In the genomic region with DNA sequence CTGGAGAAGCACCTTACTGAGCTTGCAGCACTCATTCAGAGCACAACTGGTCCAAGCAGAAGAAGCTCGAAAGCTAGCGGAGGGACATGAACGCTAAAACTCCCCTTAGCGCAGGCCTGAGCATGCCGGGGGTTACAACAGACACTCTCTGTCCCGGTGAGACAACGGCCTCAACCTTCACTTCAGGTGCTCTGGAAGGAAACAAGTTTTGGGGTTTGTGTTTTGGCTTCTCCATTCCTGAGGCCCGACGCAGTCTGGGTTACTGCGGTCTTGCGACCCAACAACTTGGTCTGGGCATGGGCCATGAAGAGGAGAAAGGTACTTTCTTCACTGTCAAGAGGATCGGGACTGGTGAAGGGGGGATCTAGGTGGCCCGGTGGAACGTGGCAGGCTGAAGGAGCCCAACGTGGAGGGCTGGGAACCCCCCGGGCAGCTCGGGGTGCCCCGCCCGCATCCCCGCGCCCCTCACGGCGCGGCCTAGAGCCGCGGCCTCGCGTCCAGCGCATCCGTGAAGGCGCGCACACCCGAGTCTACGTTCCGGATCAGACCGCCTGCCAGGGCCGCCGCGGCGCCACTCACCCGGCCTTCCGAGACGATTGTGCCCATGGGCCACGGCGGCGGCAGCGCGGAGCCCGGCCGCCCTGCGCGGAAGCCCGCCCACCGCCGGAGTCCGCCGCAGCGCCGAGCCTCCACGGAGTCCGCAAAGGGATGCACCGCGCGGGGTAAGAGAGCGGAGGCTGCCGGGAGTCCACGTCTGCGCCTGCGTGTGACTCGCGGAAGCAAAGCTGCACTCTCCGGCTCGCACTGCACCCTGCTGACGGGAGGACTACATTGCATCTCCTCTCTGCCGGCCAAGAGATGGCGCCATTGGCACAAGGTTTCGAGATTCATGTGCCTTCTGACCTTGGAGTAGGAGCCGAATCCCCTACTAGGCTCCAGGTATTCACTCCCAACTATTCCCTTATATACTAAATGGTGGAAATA, we compare ENCODE assay signal across 8 mouse cellular contexts. TPM values are rescaled to one million over a fixed set of nuclear protein-coding genes. Genes with fewer than 3 reads are reported as not detected.
DNase-seq lines count a peak whose midpoint lies in the region; ATAC-seq lines count a peak whose summit lies in the region.

No protein-coding gene starts in this region.

- ATAC-seq in hindbrain, embryonic 15.5 days (ENCODE audit: low FRiP score, low read depth): peak; percentile 100

- H3K9ac ChIP-seq in hindbrain, embryonic 15.5 days: peak overlapping the region; percentile 98

- peaks cover 20% of the 10 kb centered on the region for H3K36me3 ChIP-seq in hindbrain, embryonic 15.5 days

- H3K27me3 ChIP-seq in hindbrain, embryonic 15.5 days: no peaks in the 10 kb centered on the region

- peak; percentile 95 for DNase-seq in T-cell, adult 2 months (ENCODE audit: low spot score)
- peak; percentile 96 to 99 for DNase-seq in cerebellum, postnatal 36 days
- peak; percentile 97 for DNase-seq in frontal cortex, postnatal 36 days (ENCODE audit: low spot score in 2 of 2)
- DNase-seq in left cerebral cortex, adult 11 months (ENCODE audit: low spot score): peak; percentile 88
- DNase-seq in lung, postnatal 4 days: peak; percentile 94 to 96
- DNase-seq in retina, postnatal 7 days (ENCODE audit: low read depth, low spot score): peak; percentile 94
- DNase-seq in urinary bladder, adult 2 months (ENCODE audit: low spot score): peak; percentile 95

- H3K27ac ChIP-seq in hindbrain, embryonic 15.5 days (replicated peaks): peak overlapping the region; percentile 76

- peak overlapping the region; percentile 84 for H3K4me2 ChIP-seq in hindbrain, embryonic 15.5 days

- H3K4me3 ChIP-seq in hindbrain, embryonic 15.5 days: peak overlapping the region; percentile 93

- peaks cover 13% of the 10 kb centered on the region for H3K4me1 ChIP-seq in hindbrain, embryonic 15.5 days (replicated peaks)

- WGBS in hindbrain, embryonic 15.5 days: under 1% methylated on average over 53 of the region's 78 CpGs

- no peaks in the 10 kb centered on the region for H3K9me3 ChIP-seq in hindbrain, embryonic 15.5 days

RNA-seq across cellular contexts. Expression of gene Rbm17, which starts 1.2 kb away (rescaled TPM):
- 123 and 127 TPM in 2 replicates for polyA plus RNA-seq in hindbrain, embryonic 15.5 days (2015; fragmentation: Nextera tagmentation; extraction: Ambion mirVana)
- 88.0 and 120 TPM in 2 replicates for polyA plus RNA-seq in urinary bladder, adult 2 months (2012; rRNA removed)

RNA-seq across cellular contexts. Expression of gene Gm17490, which starts 23.3 kb away (rescaled TPM):
- not detected in 2 replicates for polyA plus RNA-seq in hindbrain, embryonic 15.5 days (2015; fragmentation: Nextera tagmentation; extraction: Ambion mirVana)
- polyA plus RNA-seq in urinary bladder, adult 2 months (2012; rRNA removed): not detected in 2 replicates

RNA-seq across cellular contexts. Expression of gene Il2ra, which starts 39.8 kb away (rescaled TPM):
- 0.05 and 0.08 TPM in 2 replicates for polyA plus RNA-seq in hindbrain, embryonic 15.5 days (2015; fragmentation: Nextera tagmentation; extraction: Ambion mirVana)
- polyA plus RNA-seq in urinary bladder, adult 2 months (2012; rRNA removed): 0.65 and 0.96 TPM in 2 replicates

RNA-seq across cellular contexts. Expression of gene Pfkfb3, which starts 48.9 kb away (rescaled TPM):
- polyA plus RNA-seq in hindbrain, embryonic 15.5 days (2015; fragmentation: Nextera tagmentation; extraction: Ambion mirVana): 32.3 and 33.7 TPM in 2 replicates
- 31.5 and 34.5 TPM in 2 replicates for polyA plus RNA-seq in urinary bladder, adult 2 months (2012; rRNA removed)

Comparison
In these comparisons a context has a peak if more than half of its experiments do, and no peak if none do; other contexts are left out.
1. Peak in every context shown above with its lines: DNase-seq, ATAC-seq, H3K4me3 ChIP-seq and H3K27ac ChIP-seq.